Mouse (Mus musculus) small intestine, adult 2 months (tissue): ENCODE measurements around the gene Msrb2. TPM values are rescaled to one million over a fixed set of nuclear protein-coding genes. Genes with fewer than 3 reads are reported as not detected.
A peak's percentile ranks its signal among the peaks of the same experiment; 100 is the strongest.

Experiments
- H3K27ac ChIP-seq: fragments of 200-500 bp; 2 replicates; pipeline ENCODE4 v1.5.1; 2012; ENCODE audit warnings: low read depth, low read length, control low read depth, inconsistent platforms; ENCODE audit not compliant: insufficient read depth
- H3K27me3 ChIP-seq: fragments of 200-500 bp; 2 replicates; pipeline ENCODE4 v1.6.1; 2012; ENCODE audit warnings: mild to moderate bottlenecking, moderate library complexity, low read length, inconsistent platforms; ENCODE audit not compliant: control insufficient read depth, insufficient read depth
- H3K36me3 ChIP-seq: fragments of 200-500 bp; 2 replicates; pipeline ENCODE4 v1.6.1; 2012; ENCODE audit warnings: mild to moderate bottlenecking, low read length, control low read depth, inconsistent platforms; ENCODE audit not compliant: control insufficient read depth, insufficient read depth
- H3K4me1 ChIP-seq: fragments of 200-500 bp; 2 replicates; pipeline ENCODE4 v1.6.1; 2012; ENCODE audit warnings: low read length, inconsistent platforms, mixed read lengths; ENCODE audit not compliant: control insufficient read depth, insufficient read depth, insufficient read length
- H3K4me3 ChIP-seq: fragments of 200-500 bp; 2 replicates; pipeline ENCODE4 v1.5.1; 2012; ENCODE audit warnings: low read depth, mild to moderate bottlenecking, control low read depth, inconsistent platforms, low read length, moderate library complexity
- CTCF ChIP-seq: fragments of 200-500 bp; IDR thresholded peaks from 2 replicates; pipeline ENCODE4 v1.5.1; 2012; ENCODE audit warnings: low read depth, mild to moderate bottlenecking, control low read depth, inconsistent platforms, low read length, moderate library complexity, mixed read lengths; ENCODE audit not compliant: insufficient replicate concordance, insufficient read length; ENCODE audit errors: extremely low read depth
- POLR2A ChIP-seq: fragments of 200-500 bp; IDR thresholded peaks from 2 replicates; pipeline ENCODE4 v1.6.1; 2012; ENCODE audit warnings: low read depth, mild to moderate bottlenecking, control low read depth, inconsistent platforms, low read length, moderate library complexity
- WGBS: fragments of 180-500 bp; shearing (Covaris S2); methylation state at CpG from one replicate; pipeline ENCODE4 v1.1.7; 2018; 5-methylcytosine and 5-hydroxymethylcytosine counted together
- polyA plus RNA-seq: library from polyadenylated mRNA; depleted of rRNA; stranded (reverse); fragments of >200 nt; gene quantifications from 2 replicates; pipeline ENCODE4 v1.2.3, GENCODE M21; 2012; rRNA removed

Msrb2 gene
- 1.3 and 1.5 TPM in 2 replicates for polyA plus RNA-seq

GRCm38 (mm10) chr2:19371390-19372158 is at the start of gene Msrb2:
Msrb2 (plus strand) TSS chr2:19371440.
- Histone ChIP-seq H3K4me3 (peak within 1 kb of the TSS; percentile 75), H3K36me3 (no peaks in the 10 kb centered on the region), H3K4me1 (no peaks in the 10 kb centered on the region), H3K27me3 (no peaks in the 10 kb centered on the region), H3K27ac (peak within 1 kb of the TSS; percentile 57)
- TF ChIP-seq CTCF: peak; percentile 49
- no peak for TF ChIP-seq POLR2A
- 1% methylated on average over 39 of the region's 39 CpGs for WGBS

- WGBS: 81% methylated on average over 9 of the region's 9 CpGs
- no peak overlapping the region for H3K4me3 ChIP-seq
- no peak overlapping the region for H3K27ac ChIP-seq
- H3K4me1 ChIP-seq: no peaks in the 10 kb centered on the region
- H3K36me3 ChIP-seq: no peaks in the 10 kb centered on the region
- TF ChIP-seq POLR2A: no peak
- no peak for TF ChIP-seq CTCF
- H3K27me3 ChIP-seq: no peaks in the 10 kb centered on the region
These were observed 48.8 kb upstream of the Msrb2 start for GRCm38 (mm10) chr2:19322448-19322847.

GRCm38 (mm10) chr2:19326376-19326775 is 44.9 kb upstream of the Msrb2 start:
- WGBS: 62% methylated on average over 1 of the region's 1 CpGs
- Histone ChIP-seq H3K27ac (no peak overlapping the region), H3K27me3 (no peaks in the 10 kb centered on the region), H3K36me3 (no peaks in the 10 kb centered on the region), H3K4me1 (no peaks in the 10 kb centered on the region), H3K4me3 (no peak overlapping the region)
- TF ChIP-seq CTCF: no peak
- TF ChIP-seq POLR2A: no peak

- no peak overlapping the region for H3K4me3 ChIP-seq
- no peaks in the 10 kb centered on the region for H3K4me1 ChIP-seq
- no peak overlapping the region for H3K27ac ChIP-seq
- no peaks in the 10 kb centered on the region for H3K27me3 ChIP-seq
- no peak for TF ChIP-seq POLR2A
- TF ChIP-seq CTCF: no peak
- H3K36me3 ChIP-seq: no peaks in the 10 kb centered on the region
- WGBS: 68% methylated on average over 4 of the region's 4 CpGs
These were observed 43.4 kb upstream of the Msrb2 start for GRCm38 (mm10) chr2:19327811-19328210.

- Histone ChIP-seq H3K4me1 (no peaks in the 10 kb centered on the region), H3K36me3 (no peaks in the 10 kb centered on the region), H3K4me3 (no peak overlapping the region), H3K27me3 (no peaks in the 10 kb centered on the region), H3K27ac (no peak overlapping the region)
- WGBS: 31% methylated on average over 10 of the region's 10 CpGs
- TF ChIP-seq POLR2A: no peak
- no peak for TF ChIP-seq CTCF
These were observed 27.2 kb upstream of the Msrb2 start for GRCm38 (mm10) chr2:19343901-19344635.

- Histone ChIP-seq H3K27me3 (no peaks in the 10 kb centered on the region), H3K27ac (no peak overlapping the region), H3K4me1 (no peaks in the 10 kb centered on the region), H3K36me3 (no peaks in the 10 kb centered on the region), H3K4me3 (no peak overlapping the region)
- no peak for TF ChIP-seq POLR2A
- peak; percentile 75; the same call in 1 of the 2 replicates for TF ChIP-seq CTCF
- WGBS: 23% methylated on average over 20 of the region's 20 CpGs
These were observed 26.4 kb upstream of the Msrb2 start for GRCm38 (mm10) chr2:19344636-19345413.
